Mouse (Mus musculus): ENCODE results near the gene Rac1.

GRCm38 (mm10) chr5:143484955-143485354, 42.9 kb downstream of the Rac1 start:
- TF ChIP-seq CTCF (IDR thresholded peaks at IDR 0.05; ENCODE audit: insufficient read depth, low read length): no peak
- no peak for TF ChIP-seq POLR2A (IDR thresholded peaks at IDR 0.05; ENCODE audit: borderline replicate concordance, extremely low read depth, low read depth, low read length)
